Mouse (Mus musculus) lung, postnatal 10 days (tissue): ENCODE measurements around the gene Sord.
A peak's percentile ranks its signal among the peaks of the same experiment; 100 is the strongest.

Experiments
- DNase-seq: peaks from one replicate; pipeline ENCODE4 v3.0.0; 2021

The Sord gene

GRCm38 (mm10) chr2:122304544-122304943 is 70.0 kb downstream of the Sord start:
- no peak for DNase-seq

DNA sequence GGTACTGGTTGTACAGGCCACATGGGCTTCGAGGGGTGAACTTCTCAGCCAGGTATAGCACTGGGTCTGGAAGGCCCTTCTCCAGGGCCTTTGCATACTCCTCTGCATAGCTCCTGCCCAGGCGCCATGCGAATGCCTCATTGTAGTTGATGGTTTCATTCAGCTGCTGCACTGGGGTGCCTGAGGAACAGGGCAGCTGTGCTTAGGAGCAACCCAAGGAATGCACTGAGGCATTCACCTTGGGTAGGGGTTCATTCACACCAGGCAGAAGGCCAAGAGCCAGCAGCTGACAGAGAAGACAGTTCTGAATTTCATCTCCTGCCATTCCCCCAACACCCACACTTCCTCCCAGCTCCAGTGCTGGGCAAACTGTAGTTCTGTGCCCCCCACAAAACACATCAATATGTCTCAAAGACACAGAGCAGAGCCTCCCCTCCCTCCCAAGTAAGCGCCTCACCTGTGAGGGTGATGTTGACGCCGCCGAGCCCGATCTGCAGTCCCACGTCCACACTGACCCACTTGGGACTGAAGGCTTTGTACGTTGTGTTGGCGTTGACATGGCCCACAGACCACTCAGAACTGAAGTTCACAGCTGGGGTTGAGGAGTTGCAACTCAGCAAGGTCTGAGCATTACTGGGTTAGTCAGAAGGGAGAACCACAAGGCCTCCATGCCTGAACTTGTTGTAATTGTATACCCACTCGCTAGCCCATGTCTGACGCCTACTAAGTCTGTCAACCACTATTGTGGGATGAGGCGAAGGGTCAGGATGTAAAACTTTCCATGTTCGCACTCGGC is 70.7 kb downstream of the Sord start:
- no peak for DNase-seq

- DNase-seq, result peak; percentile 22
Measured at GRCm38 (mm10) chr2:122306184-122306583, 71.6 kb downstream of the Sord start.

GRCm38 (mm10) chr2:122309647-122310046 is 75.1 kb downstream of the Sord start:
- no peak for DNase-seq

DNA sequence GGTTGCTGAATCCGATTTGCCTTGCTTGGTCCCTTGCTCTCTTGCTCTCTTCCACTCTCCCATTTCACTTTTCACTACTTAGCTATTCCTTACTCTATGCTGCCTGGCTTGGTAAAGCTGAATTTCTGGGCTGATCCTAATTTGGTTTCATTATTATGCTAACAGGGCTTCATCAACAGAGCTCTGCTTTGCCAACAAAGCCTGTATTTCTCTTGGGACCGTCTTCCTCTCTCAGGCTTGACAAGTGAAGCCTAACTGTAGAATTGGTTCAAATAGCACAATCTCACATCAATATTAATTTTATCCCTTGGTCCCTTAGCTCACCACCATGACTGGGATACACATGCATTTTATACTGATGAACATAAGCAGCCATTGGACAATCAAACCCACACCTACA is 77.0 kb downstream of the Sord start:
- no peak for DNase-seq

GRCm38 (mm10) chr2:122312722-122313417 is 78.3 kb downstream of the Sord start:
- DNase-seq, result peak; percentile 70

DNA sequence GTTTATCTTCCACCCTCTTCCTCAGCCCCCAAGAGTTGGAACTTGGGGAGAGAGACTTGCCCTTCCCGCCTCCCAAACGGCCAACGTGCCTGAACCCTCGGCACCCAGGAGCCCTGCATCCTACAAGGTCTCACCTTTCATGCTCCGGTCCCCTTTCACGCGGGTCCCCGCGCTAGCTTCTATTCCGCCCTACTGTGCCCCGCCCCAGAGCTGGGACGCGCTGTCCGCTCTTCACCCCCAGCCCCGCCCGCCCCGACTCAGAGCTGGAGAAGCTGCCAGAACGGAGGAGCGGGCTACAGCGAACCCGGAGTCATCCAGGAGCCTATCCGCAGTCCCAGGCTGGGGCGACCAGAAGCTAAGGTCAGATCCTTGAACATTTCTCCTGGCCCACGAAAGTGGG is 79.0 kb downstream of the Sord start, which contains the start of gene Duoxa1:
Gene Duoxa1 (minus strand): TSS at position 195 of the 400 bp plus-strand sequence.
- DNase-seq, result no peak
